Mouse (Mus musculus) embryo, embryonic 10.5 days (tissue): ENCODE data around the gene Zcchc24.
A peak's percentile ranks its signal among the peaks of the same experiment; 100 is the strongest.

Source experiments
- DNase-seq: peaks from one replicate; pipeline ENCODE4 v3.0.0-alpha.2; 2015; ENCODE audit warnings: low spot score

The Zcchc24 gene

DNA sequence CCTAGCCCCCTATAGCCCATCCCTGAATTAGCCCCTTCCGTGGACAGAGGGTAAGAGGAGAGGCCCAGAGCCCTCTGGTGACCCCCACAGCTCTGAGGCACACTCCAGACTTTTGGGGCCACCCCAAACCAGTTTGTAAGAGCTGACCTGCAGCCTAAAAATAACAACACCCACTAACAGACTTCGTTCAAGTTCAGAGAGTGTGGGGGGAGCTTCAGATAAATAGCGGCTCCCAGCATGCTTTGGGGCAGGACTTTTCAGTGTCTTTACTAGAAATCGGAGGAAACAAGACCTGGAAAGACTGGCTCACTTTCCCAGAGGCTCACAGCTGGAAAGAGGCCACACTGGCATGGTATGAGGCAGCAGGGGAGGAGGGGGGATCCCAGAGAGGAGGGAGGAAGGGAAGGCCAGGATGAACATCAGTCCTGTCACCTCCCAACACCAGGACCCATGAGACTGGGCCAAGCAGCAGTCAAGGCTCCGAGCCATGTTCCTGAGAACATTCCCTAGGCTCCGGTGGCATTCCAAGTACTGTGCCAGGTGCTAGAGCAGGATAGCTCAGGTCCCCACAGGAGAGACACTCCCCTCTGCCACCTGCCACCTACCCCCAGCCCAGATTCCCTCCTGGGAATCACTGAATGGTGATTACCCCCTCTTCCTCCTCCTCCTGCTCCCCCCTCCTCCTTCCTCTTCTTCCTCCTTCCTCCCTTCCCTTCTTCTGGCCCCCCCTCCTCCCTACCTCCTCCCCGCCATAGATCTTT, 20.7 kb downstream of the Zcchc24 start:
- no peak for DNase-seq

DNA sequence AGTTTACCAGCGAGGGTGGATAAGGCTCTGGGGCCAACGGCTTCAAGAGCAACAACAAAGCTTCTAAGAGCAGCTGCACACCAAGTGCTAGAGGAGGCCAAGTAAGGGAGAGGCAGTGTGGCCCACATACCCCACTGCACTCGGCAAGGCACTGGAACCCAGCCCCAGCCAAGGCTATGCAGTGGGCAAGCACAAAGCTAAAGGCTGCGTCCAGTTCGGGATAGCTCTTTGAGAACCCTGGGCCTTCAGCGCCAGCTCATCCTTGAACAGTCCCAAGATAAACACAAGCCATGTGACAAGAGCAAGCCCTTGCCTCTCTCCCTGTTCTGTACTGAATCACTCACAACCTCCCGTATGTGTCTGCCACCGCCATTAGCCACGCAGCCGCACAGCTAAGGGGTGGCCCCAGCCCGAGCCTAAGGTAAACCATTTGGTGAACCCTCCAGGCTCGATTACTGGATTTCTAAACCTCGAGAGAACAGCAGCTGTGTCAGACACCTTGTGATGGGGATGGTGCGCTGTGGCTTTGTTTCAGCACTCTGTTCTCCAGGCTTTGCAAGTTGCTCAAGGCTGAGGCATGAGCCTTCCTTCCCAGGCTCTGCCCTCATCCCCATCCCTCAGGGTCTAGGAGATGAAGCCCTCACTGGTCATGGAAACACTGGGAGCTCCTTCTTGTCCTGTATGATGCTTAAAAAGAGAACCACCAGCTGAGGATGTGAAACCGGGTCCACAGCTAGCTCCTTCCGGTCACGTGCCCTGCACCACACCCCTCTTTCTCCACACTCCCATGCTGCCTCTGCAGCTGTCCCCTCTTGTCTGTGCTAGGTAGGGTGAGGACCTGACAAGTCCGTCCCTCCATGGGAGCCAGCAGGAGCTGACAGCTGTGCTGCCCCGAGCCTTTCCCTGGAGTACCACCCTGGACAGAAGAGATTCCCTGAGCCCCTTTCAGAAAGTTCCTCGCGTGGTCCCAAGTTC, 21.6 kb downstream of the Zcchc24 start:
- DNase-seq: no peak

DNA sequence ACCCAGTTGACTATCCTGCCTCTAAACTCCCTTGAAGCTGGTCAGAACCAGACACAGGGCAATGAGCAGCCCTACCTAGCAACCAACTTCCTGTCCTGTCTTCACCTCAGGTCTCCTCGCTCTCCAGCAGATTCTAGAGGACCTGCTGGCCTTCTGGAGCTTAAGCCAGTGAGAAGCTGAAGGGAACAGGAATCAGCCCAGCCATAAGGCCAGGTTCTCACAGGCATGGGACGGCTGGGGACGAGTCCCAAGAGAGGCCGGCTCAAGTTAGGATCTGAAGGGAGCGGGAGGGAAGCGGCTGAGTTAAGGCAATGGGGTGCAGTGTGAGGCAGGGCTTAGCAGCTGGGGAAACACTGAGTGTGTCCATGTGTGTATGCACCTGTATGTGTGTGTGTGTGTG, 22.5 kb downstream of the Zcchc24 start:
- no peak for DNase-seq

DNA sequence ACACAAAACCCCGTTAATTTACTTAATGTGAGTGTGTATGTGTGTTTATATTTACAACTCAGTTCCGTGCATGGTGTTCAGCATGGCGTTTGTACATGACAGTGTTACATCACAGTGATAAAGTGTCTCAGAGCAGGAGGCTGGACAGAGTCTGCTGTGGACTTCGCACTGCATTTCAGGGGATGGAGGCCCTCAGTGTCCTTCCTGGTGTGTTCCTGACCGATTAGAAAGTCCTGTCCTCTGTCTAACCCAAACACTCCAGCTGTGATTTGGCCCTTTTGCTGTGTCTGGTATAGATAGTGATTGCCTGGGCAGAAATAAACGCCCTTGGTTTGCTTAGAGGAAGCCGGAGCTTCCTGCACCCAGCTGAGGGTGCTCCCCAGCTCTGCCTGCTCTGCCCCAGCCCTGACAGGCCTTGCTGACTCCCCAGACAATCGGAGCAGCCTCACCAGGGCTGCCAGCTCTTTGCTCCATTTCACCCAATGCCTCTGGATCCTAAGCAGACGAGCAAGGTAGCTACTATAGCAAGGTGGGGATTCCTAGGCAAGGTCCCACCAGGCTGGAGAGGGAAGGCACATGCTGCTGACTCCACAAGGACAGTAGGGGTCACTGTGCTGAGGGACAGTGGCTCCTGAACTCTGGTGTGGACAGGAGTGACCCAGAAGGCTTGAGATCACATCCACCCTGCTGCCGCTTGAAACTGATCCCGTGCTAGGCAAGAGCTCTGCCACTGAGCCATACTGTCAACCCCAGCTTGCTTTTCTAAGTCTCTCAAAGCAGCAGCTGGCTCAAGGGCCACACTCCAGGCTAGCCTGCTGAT, 23.3 kb downstream of the Zcchc24 start:
- DNase-seq: no peak

DNA sequence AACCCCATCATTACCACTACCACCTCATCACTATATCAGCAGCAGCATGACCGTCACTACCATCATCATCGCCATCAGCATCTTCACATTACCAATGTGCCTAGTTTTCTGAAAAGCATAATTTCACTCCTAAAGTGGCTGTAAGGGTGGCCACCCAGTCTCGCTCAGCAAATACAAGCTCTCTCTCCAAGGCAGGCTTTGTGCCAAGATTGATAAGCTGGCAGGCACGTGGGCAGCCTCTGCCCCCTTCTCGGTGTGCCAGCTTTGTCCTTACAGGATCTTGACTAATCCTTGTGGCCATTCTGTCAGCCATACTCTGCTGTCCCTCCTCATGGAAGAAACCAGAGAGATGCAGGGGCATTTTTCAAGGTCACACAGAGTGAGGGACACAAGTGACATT, 25.9 kb downstream of the Zcchc24 start:
- DNase-seq: no peak

DNA sequence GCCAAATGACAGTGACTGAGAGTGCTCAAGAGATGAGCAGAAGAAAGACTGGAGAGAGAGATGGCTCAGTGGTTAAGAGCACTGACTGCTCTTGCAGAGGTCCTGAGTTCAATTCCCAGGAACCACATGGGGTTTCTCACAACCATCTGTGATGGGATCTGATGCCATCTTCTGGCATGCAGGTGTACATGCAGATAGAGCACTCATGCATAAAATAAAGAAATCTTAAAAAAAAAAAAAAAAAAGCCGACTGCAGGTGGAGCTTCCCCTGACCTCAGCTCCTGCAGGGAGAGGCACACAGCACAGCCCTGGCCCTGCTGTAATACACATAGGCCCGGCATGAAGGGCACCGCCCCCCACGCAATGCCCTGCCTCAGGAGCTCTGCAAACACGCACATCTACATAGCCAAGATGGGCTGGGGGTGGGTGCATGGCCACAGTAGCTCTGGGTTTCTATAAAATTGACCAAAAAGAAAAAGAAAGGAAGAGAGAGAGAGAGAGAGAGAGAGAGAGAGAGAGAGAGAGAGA, 26.9 kb downstream of the Zcchc24 start:
- no peak for DNase-seq

DNA sequence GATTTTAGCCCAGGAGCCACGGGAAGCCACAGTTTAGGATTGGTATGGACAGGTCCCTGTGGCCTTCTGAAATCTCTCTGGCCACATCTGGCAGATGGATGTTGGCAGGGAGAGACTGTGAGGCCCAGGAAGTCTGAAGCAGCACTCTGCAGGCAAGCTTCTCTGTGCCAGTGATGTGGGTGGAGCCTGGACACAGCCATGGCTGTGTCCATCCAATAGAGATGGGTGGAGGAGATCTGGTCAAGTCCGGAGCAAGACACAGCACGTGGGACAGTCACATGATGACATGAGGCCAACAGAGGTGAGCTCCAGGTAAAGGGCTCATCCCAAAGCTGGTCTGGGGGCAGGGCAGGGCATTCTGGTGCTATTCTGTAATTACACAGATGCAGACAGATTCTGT, 27.6 kb downstream of the Zcchc24 start:
- DNase-seq: no peak

DNA sequence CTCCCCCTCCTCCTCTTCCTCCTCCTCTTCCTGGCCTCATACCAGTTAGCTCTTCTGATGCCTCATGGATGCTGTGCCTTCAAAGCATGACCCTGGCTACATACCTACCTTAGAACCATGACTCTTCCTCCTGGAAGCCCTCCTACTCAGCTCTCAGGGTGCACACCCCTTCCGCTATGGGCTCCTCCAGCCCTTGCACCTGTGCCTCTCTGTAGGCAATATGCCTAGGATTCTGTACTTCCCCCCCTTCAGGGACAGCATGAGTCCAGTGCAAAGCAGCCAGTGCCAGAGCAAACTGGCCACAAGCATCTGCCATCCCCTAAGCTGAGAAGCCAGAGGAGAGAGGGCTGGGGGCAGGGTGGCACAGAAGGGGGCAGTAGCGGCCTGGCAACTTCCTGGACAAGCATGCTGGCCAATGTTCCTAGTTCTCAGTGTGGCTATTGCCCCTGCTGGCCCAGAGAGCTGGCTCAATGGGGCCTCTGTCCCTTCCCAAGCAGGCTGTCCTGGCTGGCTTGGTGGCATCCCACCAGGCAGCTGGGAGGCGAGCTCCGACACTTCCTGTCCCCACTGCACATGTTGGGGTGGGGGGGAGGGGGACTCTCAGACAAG, 28.8 kb downstream of the Zcchc24 start:
- no peak for DNase-seq

DNA sequence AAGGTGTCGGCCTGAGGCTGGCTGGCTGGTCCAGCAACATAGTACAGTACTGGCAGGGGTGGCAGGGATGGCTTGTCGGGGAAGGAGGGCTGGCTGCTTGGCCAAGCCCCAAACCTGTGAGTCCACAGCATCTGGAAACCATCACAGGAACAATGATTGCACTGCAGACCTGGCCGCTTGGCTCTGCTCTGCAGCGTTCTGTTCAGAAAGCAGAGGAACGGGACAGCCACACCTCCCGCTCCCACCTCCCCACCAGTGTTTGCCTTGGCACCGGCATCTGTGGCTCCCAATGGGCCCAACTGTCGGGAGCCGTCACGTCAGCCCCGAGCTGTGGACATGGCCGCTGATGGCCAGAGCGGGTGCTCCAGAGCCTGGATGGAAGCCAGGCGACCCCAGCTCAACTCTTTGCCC, 30.2 kb downstream of the Zcchc24 start:
- peak; percentile 58 for DNase-seq

DNA sequence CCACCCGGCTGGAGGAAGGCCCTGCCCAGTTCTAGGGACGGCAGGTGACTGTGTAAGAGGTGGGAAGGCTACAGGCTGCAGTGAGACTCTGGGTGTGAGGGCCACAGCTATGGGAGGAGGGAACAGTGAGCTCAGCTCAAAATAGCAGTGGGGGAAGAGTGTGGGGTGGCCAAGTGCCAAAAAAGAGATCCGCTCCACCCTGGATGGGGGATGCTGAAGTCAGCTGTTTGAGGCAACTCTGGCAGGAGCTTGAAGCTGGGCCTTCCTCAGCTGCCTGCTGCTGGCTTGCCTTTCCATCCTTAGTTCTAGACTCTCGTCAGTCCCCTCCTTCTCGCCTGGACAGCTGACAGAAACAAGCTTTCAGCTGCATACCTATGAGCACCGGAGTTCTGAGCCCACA, 32.2 kb downstream of the Zcchc24 start:
- no peak for DNase-seq

DNA sequence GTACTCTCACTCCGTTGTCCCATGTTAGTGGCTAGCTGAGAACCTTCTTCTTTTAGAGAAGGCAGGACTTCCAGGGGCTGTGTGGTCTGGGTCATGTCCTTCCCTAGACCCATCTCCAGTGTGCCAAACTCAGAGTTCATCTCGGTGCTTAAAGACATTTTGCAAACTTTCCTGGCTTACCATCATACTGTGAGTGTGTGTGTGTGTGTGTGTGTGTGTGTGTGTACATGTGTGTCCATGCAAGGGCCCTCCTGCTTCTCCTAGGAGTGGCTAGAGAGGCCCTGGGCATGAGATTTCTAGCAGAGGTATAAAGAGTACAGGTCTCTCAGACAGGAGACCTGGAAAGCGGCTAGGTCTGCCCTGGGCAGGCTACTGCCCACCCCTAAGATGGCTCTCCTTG, 32.7 kb downstream of the Zcchc24 start:
- no peak for DNase-seq

DNA sequence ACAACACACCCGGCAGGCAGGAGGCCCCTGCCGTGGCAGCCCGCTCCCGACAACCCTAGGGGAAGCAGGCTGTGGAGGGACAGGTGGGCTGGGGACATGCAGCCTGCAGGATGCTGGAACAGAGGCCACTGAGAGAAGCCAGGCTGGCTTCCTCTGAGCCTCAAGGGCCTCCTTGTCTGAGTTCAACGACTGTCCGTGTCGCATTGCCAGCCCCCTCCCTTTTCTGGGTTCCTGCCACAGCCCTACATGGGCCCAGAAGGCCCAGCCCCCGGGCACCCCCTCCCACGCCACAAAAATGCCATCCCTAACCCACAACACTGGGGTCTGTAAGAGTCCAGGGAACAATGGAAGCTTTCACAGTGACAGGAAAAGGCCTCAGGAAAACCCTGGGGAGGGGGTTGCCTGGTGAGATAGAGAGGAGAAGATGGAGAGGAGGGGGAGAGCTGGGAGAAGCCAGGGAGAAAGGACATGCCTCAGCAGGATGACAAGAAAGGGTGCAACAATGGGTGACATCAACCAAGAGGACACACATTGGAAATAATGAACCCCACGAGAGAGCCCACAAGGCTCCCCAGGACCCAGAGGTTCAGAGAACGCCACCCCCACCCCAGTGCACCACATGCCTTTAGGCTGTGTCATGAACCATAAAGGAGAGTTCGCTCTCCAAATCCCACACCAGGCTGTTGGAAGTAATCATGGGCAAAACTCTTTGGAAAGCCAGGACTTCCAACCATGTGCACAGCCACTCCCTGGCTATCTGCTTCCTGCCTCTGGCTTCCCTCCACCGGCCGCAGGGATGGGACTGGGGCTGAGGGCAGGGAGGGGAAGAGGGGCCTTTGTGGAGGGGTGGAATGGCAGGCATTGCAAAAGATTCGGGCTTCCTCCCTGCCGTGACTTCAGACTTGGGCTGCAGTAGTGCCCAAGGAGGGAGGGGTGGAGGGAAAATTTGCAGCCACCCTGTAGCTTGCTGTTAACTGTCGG, 33.8 kb downstream of the Zcchc24 start:
- DNase-seq: no peak

DNA sequence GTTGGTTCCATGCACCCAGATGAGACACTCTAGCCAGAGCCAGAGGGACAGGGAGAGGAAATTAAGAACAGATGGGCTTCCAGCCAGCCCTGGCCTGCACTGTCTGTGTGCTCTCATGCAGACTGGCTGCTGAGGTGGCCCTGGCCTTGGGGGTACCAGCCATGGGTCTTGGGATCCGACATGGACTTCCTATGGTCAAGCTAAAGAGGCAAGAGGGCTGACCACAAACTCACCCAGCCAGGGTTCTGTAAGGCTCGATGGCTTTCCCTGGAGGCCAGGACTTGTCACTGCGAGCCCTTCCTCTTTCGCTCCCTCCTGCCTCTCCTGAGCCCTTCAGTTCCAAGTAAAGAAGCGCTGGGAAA, 41.7 kb downstream of the Zcchc24 start:
- no peak for DNase-seq

DNA sequence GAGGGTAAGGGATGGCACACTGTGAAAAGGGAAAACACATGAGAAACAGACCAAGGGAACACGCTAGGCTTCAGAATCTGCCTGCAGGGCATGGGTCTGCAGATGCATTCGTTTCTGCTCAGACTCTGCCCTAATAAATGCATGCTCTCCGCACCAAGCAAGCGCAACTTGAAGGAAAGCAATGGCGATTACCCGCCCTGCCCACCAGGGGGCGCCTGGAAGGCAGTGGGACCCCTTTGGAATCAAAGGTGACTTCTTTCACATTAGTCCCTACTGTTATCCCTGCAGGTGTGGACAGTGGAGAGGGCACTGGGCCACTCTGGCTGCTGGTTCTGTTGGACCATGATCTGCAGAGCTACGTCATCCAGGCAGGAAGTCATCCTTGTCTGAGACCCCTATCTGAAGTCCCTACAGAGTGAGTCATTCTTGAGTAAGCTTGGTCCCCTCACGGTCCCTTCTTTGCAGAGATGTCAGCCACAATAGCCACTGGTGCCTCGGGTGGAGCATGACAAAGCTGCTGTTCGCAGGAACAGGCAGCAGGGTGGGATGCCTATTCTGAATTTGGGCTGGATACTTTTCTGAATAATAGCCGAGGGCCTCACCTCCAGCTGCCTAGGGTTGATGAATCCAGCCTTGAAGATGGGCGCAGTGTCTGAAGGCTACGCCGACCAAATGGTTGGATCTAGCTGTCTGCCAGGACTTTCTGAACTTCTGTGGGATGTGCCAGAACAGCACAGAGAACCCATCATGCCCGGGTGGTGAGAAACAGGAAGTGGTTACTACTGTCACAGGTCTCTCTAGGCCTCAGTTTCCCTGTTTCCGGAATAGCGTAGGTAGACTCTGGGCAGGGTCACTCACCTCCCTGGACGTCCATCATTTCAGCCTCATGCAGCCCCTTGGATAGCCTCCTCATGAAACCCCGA, 42.4 kb downstream of the Zcchc24 start:
- peak; percentile 83 for DNase-seq

DNA sequence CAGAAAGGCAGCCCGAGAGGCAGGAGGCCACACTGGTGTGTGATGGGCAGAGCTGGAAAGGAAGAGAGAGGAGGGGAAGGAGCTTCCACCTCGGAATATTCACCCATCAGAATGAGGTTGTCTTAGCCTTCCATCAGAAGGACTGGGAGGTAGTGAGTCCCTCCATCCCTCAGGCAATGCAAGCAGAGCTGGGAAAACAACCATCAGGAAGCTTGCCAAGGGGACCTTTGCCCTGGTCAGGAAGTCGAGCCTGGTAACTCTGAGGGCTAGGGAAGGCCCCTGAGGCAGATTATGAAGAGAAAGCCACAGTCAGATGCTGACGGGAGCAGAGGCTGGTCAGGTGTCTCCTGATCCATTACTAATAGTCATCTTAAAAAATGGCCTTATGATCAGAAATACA, 43.1 kb downstream of the Zcchc24 start:
- no peak for DNase-seq

DNA sequence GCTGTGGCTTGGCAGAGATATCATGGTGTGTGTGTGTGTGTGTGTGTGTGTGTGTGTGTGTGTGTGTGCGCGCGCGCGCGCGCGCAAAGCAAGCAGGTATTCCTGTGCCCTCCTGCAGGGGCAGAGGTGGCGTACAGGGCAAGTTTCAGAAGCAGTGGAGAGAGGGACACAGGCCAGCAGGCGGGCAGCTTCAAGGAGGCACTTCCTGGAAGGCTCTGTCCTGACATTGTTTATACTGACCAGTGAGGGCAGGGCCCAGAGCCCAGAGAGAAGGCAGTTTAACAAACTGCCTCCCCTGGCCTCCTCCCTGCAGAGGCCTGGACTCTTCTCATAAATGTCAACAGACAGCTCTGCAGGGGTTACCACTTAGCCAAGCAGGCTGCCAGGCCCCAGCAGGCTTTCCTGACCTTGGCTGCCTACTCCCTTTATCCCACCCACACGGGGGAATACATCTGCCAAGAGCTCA, 43.8 kb downstream of the Zcchc24 start:
- peak; percentile 54 for DNase-seq

DNA sequence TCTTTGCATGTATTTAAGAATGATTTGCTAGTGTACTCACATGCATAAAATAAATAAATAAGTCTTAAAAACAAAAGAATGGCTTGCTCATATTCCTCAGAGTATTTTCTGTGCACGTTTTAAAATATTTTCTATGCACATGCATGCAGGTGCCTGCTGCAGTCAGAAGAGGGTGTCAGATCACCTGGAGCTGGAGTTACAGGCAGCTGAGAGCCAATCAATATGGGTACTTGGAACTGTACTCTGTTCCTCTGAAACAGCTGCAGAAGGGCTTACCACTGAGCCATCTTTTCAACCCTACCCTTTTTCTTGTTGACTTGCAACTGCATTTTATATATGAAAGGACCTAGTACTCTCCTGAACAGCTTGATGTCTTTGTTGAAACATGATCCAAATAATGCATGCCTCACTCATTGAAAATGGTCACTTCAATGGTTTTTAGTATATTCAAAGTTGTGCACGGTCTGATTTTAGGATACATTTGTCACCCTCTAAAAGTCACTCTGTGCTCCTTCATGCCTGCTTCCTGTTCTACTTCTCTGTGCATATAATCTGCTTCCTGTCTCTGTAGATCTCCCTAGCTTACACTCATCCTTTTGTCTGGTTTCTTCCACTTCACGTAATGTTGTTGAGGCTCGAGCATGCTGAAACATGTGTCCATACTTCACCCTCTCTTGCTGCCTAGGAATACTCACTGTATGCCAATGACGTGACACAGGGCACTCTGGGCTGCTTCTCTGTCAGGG, 47.7 kb downstream of the Zcchc24 start:
- DNase-seq: no peak

DNA sequence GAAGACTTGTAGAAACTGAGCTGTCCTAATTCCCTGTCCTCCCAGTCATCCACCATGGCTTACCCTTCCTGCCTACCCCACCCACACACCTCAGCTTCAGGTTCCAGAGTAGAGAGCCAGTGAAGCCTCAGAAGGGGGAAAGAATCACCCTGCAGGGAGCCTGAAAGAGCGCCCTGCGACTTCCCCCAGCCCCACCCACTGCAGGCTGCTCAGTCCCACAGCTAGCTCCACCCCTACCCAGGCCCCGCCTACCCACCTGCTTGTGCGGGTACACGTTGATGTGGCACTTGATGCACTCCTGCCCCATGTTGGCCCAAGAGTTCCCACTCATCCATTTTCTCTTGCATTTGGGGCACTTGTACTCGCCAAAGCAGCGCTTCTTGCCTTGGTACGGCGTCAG, 49.5 kb downstream of the Zcchc24 start:
- no peak for DNase-seq

DNA sequence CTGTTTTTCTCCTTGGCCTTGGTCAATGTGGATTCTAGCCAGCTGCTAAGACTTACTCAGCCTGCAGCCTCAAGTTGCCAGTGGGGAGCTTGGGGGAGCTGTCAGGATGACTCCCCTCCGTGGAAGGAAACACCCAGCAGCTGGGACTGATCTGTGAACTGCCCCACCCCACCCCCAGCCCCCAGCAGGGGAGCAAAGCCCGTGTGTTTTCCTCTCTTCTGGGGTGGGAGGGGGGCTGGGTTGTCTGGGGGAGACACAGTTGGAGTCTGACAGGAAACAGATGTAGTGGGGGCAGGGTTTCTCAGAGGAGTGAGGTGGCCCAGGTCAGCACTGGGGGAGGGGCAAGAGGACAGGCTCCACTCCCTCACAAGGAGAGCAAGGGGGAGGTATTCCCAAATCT, 50.4 kb downstream of the Zcchc24 start:
- DNase-seq: peak; percentile 77
